Mouse (Mus musculus): ENCODE results near the gene Ranbp17.

- no peak for TF ChIP-seq POLR2A (IDR thresholded peaks at IDR 0.05; ENCODE audit: control insufficient read depth, low read depth, low read length)
- no peak for TF ChIP-seq CTCF (IDR thresholded peaks at IDR 0.05; ENCODE audit: control insufficient read depth, insufficient read depth, insufficient replicate concordance, low read depth, low read length)
Observed at GRCm38 (mm10) chr11:33274294-33274693, 239.3 kb downstream of the Ranbp17 start.
